Mouse (Mus musculus) heart, postnatal 14 days (tissue): ENCODE measurements around the gene Tfeb. TPM values are rescaled to one million over a fixed set of nuclear protein-coding genes. Genes with fewer than 3 reads are reported as not detected.

Source experiments
- DNase-seq, 2 experiments: peaks; one replicate each; pipeline ENCODE4 v3.0.0; 2021 to 2022
- intact Hi-C: fragments of 180-260 bp; cut with DNase I; formaldehyde crosslinking; loops from one replicate; pipeline ENCODE4 v1.15.1; 2025
- total RNA-seq, 2 experiments: library from RNA; stranded (reverse); gene quantifications; 2 replicates each; pipeline ENCODE4 v1.2.3; 2021

Gene Tfeb
- total RNA-seq, 2 experiments from 2014 or later, result 46.8 to 49.3 TPM

DNA sequence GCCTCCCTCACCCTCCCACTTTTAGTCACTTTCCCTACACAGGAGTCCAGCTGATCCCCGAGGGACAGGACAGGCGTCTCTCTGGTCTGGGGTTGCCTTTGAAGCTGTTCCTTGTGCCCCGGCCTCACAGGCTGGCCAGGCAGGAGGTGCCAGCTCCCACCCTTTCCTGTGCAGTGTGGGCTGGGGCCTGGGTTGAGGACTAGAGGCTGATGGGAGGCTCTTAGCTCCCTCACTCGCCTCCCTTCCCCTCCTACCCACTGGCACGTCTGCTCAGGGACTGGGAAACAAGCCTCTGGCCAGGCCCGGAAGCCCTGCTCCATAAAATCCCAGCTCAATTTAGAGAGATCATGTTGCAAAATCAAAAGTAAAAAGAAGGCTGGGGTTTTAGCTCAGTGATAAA is 36.8 kb downstream of the Tfeb start:
- DNase-seq, result no peak
- intact Hi-C loops, result no loop called here

- no peak for DNase-seq
- intact Hi-C loops, result no loop called here
Observed at GRCm38 (mm10) chr17:47777141-47777540, 40.3 kb downstream of the Tfeb start.

GRCm38 (mm10) chr17:47780470-47780869 is 43.6 kb downstream of the Tfeb start:
- DNase-seq, result no peak
- intact Hi-C loops, result no loop called here

DNA sequence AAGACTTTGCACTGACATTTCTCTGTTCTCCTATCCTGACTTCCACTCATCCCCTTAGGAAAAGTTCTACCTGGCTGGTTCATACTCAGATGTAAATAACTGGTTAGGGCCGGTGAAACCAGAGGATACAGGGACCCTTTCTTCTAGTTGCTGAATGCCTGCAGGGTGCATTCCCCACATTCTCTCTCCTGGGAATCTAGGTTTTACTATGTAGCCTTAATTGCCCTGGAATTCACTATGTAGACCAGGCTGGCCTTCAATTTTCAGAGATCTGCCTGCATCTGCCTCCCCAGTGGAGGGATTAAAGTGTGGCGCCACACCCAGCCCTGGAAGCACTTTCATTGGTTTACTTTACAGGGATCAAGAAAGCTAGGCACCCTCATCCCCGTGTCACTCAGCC is 45.7 kb downstream of the Tfeb start:
- no peak for DNase-seq
- intact Hi-C loops, result no loop called here

DNA sequence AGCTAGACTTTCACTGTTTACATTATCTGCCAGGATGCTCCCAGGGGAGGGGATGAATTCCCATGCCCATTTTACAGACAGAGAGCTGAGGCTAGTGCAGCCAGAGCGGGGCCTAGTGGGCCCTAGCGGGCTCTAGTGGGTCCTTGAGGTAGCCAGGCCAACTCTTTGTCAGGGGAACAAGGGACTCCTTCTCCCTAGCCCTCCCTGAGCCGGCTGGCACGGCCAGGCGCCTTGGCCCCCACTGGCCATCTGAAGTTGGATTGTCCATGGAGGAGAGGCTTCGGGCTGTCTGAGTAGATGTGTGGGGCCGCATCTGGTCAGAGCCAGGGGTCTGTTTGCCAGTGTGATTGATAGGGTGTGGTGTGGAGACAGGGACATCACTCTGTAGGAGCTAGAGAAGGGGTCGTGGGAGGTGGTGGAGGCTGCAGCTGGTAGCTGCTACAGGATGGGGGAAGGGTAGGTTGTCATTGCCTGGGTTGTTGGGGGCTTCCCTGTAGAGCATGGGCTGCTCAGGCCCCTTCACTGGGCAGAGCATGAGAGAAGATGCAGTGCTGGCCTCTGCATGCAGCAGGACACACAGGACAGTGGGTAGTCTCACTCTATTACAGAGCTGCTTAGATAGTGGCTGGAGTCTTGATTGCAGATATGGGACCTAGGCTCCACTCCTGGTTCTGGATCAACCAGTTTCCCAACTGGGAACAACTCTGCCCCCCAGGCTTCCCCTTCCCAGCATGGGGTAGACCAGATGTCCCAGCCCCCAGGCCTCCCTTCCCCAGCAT is 46.8 kb downstream of the Tfeb start:
- intact Hi-C loops, result no loop called here

DNA sequence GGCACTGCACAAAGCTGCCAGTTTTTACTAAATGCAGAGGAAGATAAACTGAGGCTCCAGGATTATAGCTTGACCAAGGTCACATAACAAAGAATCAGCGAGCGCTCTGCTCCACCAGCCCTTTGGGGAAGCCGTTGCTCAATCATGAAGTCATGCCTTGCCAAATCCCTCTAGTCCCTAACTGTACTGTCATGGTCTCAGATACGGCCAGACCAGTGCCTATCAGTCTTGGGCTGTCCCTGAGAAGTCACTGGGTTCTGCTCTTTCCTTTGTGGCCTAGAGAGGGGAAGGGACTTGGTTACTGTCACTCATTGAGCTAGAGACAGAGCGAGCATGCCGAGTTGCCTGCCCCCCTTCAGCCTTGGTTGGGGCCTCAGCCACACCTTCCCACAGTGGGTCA is 47.6 kb downstream of the Tfeb start:
- intact Hi-C loops, result no loop called here
- no peak for DNase-seq

More for the DNA sequence above, 46.8 kb downstream of the Tfeb start:
- DNase-seq, result no peak

DNA sequence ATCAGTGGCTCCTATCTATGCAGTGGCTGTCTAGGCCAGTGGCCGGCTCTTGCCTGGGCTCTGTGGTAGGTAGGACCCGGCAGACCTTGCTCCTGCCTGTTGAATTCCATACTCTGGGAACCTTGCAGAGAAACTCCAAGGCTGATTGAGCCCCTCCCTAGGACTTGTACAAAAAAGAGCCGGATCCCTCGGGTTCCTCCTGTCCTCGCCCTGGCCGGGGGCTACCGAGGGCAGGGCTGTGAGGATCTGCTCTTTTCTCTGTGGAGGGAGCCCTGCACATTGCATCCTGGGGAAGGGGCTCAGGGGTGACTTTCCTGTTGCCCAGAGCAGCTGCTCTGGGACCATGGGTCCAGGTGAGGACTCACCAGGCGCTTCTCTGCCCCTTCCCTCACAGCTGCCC is 50.8 kb downstream of the Tfeb start:
- intact Hi-C loops, result no loop called here

GRCm38 (mm10) chr17:47788306-47788705 is 51.5 kb downstream of the Tfeb start:
- intact Hi-C loops, result no loop called here
- no peak for DNase-seq

More for the DNA sequence above, 50.8 kb downstream of the Tfeb start:
- no peak for DNase-seq

DNA sequence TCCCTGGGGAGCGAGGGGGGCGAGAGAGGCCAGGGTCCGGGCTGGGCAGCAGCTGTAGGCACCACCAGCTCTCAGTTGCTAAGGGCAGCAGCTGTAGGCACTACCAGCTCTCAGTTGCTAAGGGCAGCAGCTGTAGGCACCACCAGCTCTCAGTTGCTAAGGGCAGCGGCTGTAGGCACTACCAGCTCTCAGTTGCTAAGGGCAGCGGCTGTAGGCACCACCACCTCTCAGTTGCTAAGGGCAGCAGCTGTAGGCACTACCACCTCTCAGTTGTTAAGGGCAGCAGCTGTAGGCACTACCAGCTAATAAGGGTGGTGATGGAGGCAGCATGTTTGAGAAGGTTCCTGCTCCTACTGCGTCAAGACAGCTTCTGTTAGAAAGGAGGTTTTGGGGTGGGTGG is 52.2 kb downstream of the Tfeb start:
- DNase-seq, result no peak
- intact Hi-C loops, result no loop called here

DNA sequence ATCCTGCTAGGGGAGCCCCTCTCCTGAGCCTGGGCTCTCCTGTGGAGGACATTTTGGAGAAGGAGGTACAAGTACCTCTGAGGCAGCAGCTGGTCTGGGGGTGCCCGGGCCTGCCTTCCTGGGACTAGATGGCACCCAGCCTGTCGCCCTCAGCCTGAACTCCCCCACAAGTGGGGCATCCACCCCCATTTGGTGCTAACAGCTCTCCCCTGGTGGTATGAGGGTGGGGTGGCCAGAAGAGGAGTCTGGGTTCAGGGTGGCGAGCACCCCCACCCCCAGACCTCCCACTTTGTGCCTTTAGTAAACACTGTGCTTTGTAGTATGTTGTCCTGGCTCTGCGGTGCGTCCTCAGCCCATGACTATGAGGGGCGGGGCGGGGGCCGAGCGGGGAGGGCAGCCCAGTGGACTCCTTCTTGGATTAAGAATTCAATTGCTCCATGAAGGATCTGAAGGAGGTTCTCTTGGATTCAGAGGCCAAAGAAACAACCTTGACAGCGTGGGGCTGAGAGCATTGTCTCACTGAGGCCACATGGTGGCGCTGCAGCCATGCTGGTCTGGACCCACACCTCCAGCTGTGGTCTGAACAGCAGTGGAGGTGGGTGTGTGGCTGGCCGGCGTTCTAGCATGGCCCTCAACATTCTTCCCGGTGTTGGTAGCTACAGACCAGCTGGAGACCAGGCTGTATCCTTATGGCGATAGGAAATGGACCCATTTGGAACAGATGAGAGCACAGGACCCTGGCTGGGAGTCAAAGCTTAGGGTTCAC is 55.5 kb downstream of the Tfeb start:
- intact Hi-C loops, result loop anchor here (2.0 to 5.0 kb wide), 2 partner anchors 50 to 309 kb away; no protein-coding TSS in a partner anchor
- DNase-seq, result peak; percentile 75 to 84

- intact Hi-C loops, result loop anchor here (1.0 to 5.0 kb wide), 3 partner anchors 51 to 307 kb away; no protein-coding TSS in a partner anchor
- peak; percentile 90 to 94 for DNase-seq
Observed at GRCm38 (mm10) chr17:47793377-47793776, 56.5 kb downstream of the Tfeb start.

- DNase-seq, result peak; percentile 56 to 70
- intact Hi-C loops, result no loop called here
Observed at GRCm38 (mm10) chr17:47795446-47795845, 58.6 kb downstream of the Tfeb start.

- no peak for DNase-seq
- intact Hi-C loops, result no loop called here
Observed at GRCm38 (mm10) chr17:47796156-47796816, 59.5 kb downstream of the Tfeb start.

- intact Hi-C loops, result no loop called here
- no peak for DNase-seq
Observed at GRCm38 (mm10) chr17:47796968-47797367, 60.1 kb downstream of the Tfeb start.

- intact Hi-C loops, result no loop called here
- DNase-seq, result no peak
Observed at GRCm38 (mm10) chr17:47797383-47797782, 60.6 kb downstream of the Tfeb start.

DNA sequence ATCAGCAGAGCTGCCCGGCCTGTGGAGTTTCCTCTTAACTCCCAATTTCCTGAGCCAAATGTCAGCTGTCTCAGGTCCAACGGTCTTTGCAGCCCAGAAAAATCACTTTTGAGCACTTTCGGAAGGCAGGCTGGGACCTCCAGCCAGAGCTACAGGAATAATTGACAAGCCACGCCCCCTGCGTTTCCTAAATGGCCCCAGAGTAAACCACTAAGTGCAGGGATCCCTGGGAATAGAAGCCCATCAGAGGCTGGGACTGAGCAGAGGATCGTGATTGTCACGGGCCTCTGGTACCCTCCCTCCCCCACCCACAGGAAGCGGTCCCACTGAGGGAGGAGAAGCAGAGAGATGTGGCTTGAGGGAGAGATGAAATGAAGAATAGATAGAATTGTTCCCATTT is 66.0 kb downstream of the Tfeb start:
- intact Hi-C loops, result no loop called here
- peak in 1 of 2 experiments; percentile 40 for DNase-seq

- DNase-seq, result no peak
- intact Hi-C loops, result no loop called here
Observed at GRCm38 (mm10) chr17:47803662-47804061, 66.8 kb downstream of the Tfeb start.

- no peak for DNase-seq
- intact Hi-C loops, result no loop called here
Observed at GRCm38 (mm10) chr17:47805047-47805835, 68.4 kb downstream of the Tfeb start.

GRCm38 (mm10) chr17:47806230-47806629 is 69.4 kb downstream of the Tfeb start:
- intact Hi-C loops, result no loop called here

DNA sequence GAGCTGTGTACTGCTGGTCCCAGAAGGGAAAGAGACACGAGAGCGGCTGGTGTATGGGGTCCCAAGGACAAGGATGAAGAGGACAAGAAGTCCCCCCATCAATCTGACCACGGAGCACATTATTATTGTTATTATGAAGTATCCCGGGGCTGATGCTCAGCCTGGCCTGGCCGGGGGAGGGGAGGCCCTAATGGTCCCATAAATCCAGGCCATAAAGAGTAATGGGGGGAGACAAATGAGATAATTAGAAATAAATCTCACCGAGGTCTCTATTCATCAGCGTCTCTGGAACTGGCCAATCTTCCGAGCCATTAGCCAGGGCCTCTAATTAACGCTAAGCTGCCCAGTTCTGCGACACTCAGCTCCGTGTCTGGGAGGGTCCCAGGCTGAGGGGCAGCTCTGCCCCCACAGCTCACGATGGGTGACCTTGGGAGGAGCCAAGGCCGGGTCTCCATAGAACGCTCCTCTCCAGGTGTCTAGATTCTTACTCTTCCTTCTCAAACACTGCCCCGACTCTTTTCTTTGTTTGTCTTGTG is 74.5 kb downstream of the Tfeb start:
- DNase-seq, result no peak
- intact Hi-C loops, result no loop called here

More at GRCm38 (mm10) chr17:47806230-47806629, 69.4 kb downstream of the Tfeb start:
- peak; percentile 45 to 70 for DNase-seq
